Mouse (Mus musculus) thymus, postnatal 36 days (tissue): Measurements from ENCODE around the gene Lrrc74b.
A peak's percentile ranks its signal among the peaks of the same experiment; 100 is the strongest.
"Not testable (repeated sequence)": the region's sequence is repeated elsewhere in the genome, so short reads cannot be mapped to it uniquely, and the experiment has no call there.

Source experiments
- DNase-seq, 2 experiments: peaks; one replicate each; pipeline ENCODE4 v3.0.0; 2022; ENCODE audit warnings: mixed read lengths in 2 of 2

The Lrrc74b gene

DNA sequence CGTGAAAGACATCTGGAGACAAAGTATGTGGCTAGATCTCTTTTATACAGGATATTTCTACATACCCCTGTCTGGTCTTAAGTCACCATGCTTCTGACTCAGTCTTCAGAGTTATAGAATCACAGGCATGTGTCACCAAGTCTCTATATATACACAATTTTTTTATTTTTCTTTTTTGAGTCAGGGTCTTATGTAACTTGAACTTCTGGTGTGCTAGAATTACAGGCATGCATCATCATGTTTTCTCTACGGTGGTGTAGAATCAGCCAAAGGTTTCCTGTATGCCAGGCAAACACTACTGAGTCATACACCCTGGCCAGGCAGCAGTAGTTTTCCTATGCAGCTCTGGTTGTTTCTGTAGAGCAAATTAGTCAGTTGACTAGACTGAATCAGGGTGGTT, 18.4 kb downstream of the Lrrc74b start:
- no peak for DNase-seq

DNA sequence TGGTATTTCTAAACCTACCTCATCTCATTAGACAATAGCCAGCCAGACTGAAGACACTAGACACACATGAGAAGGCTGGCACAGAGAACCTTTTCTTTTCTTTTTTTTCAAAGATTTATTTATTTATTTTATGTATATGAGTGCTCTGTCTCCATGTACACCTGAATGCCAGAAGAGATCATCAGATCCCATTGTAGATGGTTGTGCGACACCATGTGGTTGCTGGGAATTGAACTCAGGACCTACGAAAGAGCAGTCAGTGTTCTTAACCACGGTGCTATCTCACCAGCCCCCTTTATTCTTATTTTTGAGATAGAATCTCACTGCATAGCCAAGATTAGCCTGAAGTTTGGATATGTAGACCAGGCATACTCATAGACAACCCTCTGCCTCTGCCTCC, 24.5 kb downstream of the Lrrc74b start:
- DNase-seq: peak in 1 of 2 experiments; percentile 37

DNA sequence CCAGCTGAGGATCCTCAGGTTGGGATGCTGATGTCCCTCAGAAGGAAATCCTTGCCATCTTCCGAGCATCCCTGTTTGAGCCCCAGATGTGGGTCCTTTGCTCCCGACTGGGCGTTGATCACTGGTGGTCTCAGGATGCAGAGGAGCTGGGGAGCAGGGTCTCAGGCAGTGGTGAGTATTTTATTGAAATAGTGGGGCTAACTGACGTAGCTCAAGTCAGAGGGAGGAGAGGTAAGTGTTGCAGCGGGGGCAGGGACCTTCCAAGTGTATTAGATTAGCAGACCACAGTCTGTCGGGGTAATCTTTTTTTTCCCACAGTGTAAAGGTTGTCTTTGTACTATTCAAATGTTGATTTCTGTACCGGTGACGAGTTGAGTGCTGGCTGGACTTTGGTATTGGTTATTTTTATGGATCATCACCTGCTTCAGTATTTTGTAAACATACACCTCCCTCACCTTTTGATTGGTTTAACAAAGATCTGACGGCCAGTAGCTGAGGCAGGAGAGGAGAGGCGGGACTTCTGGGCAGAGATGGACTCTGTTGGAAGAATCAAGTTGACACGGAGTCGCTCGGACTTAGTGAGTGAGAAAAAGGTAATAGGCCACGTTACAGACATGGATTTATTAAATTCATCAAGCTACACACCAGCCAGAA, 28.2 kb downstream of the Lrrc74b start:
- DNase-seq: no peak

DNA sequence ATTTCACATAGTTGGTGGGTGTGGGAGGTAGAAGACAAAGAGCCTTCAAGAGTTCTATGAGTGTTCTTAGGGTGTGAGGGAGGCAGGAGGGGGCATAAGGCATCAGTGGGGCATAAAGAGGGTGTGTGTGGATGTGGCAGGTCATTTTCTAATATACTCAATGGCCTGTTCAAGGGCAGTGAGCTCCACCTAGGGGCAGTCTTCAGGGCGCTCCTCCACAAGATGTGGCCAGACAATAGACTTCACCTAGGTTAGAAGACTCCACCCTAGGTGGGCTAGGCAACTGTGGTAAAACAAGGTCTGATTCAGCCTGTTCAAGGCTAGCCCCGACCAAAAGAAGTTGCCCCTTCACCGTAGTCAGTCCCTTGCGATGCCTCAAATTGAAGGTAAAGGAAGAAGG, 28.8 kb downstream of the Lrrc74b start:
- DNase-seq: no peak

DNA sequence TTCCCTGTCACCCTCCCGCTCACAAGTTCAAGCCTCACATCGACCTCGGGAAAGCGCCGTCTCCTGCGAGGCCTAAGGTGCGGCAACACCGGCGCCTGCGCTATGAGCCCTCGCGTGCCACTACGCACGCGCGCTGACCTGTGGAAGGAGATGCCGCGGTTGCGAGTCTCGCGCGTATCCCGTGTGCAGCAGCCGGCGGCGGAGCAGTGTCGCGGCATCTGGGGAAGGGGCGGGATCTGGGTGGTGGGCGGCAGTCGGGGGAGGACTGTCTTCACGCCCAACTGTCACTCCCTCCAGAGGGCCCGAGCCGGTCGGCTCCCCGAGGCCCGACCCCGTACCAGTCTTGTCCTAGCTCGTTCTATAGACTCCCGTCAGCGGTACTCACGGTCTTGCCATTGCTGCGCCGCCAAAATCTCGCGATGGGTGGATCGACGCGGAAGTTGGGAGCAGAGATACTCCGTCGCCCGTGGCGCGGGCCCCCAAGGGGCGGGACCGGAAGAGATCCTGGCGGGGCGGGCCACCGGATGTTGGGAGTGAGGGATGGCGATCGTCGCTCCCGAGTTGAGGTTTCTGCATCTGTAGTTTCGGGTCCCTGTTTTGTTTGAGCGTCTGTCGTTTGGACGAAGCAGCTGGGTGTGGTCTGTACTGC, 30.3 kb downstream of the Lrrc74b start, which contains the start of gene Thap7:
Gene Thap7 (minus strand): TSS at position 497 of the 649 bp plus-strand sequence.
- DNase-seq: peak; percentile 96 to 98

DNA sequence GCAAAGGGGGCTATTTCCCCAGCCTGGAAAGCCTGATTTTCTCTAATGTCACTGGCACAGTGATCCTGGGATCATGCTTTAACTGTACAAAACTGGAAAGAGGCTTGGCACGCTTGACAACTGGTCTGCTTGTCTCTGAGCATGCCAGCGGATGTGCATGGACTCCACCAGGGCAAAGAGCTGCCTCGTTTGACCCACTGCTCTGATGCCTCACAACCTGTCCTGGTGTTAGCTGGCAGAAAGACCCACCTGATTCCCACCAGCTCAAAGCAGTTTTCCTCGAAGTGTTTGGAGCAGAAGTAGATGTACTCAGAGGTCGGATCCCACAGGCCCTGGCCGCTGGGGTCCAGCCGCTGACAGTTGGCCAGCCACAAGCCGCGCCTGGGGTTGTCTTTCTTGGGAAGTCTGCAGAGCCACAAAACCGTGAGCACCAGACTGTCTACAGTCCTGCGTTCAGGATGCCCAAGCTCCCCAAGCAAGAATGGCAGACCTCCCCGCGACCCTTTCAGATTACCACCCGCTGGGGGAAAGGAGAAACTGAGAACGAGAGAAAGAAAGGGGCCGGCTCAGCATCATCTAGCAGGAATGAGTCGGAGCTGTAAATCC, 31.0 kb downstream of the Lrrc74b start:
- DNase-seq: no peak

DNA sequence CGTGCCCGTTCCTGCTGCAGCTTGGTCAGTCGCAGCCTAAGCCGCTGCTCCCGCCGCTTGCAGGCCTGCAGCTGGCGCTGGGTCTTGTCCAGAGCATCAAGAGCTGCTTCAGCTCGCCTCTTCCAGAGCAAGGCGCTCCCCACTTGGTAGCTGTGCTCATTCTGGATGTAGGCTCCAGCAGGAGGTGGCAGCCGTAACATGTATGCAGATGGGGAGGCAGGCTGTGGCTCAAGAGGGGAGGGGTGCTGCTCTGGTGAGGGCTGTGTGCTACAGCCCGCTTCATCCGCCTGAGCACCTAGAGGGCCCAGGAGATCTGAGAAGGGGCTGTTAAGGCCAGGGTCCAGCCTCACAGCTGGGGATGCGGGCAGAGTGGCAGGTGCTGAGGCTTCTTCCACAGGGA, 32.8 kb downstream of the Lrrc74b start:
- DNase-seq: no peak

DNA sequence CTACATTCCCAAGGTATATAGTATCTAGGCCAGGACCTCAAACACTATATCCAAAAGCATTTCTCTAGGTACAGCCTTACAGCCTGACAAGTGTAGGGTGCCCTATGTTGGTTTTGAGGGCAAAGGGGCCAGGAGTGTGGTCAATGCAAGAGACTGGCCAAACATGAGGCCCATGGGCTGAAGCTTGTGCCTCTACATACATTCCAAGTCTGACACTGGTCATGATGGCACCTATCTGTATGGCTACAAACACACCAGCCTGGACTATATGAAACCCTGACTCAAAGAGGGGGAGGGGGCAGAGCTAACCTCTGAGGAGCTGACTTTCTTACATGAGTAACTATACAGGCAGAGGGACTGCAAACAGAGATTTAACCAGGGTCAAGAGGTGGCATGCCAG, 33.4 kb downstream of the Lrrc74b start:
- DNase-seq: no peak

DNA sequence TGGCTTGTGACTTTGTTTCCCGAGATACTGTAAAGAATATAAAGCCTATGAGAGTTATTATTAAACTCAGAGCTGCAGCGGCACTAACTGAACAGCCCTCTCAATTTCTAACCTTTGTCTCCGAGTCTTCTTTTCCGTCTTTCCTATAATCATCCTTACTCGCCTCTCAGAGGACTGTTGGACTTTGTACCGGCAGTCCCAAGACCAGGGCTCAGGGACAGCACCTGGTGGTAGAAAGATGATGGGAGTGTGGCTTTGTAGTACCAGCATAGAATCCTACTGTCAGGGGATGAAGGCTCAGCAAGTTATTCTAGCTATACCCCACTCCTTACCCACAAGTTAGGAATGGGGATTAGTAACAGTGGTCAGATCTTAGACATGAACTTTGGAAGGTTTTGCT, 34.8 kb downstream of the Lrrc74b start:
- DNase-seq: no peak

DNA sequence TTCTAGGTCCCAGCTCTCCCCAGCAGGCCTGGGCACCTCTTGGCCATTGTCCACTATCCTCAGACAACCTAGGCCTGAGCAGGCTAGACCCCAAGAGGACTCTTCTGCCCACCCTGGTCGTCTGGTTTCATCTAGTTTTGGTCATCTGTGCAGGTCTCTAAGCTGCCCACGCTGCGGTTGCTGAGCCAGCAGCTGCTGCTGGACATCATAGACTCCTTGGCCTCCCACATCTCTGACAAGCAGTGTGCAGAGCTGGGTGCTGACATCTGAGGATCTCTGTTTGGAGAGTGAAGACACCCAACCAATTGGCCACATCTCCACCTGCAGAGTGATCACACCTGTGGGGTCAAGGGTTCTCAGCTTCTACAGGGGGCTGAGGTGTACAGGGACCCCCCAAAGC, 35.5 kb downstream of the Lrrc74b start:
- no peak for DNase-seq

DNA sequence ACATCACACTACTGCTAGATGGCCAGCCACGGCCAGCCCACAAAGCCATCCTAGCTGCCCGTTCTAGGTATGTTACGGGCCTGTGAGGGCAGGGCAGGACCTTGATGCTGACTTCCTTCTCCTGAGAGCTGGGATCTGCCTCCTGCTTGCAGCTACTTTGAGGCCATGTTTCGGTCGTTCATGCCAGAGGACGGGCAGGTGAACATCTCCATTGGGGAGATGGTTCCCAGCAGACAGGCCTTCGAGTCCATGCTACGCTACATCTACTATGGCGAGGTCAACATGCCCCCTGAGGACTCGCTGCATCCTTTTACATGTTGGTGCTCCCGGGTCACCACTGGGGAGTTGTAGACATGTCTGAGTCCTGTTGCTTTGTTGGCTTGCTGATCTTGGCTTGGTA, 36.9 kb downstream of the Lrrc74b start:
- DNase-seq: no peak

DNA sequence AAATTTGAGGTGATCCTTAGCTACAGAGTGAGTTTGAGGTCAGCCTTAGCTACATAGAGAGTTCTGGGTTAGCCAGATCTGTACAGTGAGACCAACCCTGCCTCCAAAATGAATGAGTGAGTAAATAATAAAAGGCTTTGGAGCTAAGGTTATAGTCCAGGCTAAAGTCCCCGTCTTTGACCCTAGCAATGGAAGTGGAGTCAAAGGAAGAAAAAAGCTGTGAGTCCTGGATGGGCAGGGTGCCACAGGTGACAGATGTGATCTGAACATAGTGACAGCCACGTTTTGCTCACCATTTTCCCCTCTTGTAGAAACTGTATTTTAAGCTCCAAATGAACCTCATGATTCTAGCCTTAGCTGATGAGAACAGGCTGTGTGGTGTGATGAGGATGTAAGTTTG, 42.1 kb downstream of the Lrrc74b start:
- no peak for DNase-seq

DNA sequence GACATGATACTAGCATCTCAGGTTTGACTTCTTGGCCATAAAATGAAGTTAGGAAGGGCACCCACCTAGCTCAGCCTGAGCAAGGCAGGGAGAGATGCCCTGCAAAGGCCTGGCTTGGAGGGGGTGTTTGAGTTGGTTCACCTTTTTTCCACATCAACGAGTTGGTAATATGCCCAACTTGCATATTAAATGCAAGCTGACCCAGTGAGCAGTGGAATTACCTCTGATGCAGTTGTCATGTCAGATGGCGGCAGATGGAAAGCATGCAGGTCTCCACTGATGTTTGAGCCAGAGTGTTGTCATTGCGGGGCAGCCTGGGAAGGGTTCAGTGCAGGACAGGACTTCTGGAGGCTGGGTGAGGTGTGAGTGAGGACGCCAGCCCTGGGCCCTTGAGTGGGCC, 49.6 kb downstream of the Lrrc74b start:
- DNase-seq: no peak

DNA sequence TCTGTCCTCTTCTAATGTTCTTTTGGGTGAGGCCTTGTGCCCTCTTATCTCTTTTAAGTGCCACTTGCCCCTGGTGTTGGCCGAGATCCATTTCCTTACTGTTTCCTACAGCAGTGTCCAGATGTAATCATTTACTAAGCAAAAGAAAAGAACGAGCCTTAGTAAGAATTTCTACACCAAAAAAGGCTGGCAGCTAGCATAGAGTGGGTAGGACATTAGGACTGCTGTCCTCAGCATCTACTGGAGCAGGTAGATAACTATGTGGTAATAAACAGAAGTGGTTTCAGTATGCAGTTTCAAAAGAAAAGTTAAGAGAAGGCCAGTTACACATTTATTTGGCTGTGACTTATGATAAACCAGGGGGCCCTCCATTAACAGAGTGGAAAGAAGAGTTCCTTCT, 50.4 kb downstream of the Lrrc74b start:
- no peak for DNase-seq

DNA sequence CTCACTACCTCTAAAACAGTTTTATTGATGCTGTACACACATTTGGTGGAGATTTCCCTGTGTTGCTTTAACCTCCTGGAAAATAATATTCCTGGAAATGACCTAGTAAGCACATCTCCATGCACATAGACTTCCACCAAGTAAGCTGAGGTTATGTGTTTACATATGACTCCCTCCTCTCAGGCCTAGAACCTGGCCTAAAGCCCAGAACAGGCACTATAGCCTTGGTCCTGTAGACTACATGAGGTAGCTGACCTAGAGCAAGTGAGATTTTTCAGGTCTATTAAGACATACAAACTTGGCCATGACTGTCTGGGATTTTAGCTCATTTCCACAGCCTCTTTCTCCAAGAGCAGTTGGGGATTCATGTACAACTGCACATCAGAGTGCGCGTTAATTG, 50.9 kb downstream of the Lrrc74b start:
- no peak for DNase-seq

DNA sequence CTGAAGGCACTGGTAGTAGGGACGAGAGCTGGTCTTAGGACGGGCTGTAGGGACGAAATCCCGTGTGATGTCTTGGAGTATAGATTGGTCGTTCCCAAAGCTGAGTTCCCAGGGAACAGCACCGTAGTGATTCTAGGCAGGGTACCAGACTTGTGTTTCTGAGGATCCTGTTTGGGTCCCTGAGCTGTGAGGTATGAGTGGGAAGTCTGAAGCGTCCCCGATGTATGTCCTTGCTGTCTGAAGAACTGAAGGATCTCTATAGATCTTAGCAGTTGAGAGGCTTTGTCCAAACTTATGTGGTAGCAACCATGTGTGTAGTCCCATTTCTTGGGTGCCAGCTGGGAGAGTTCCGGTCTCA, 51.8 kb downstream of the Lrrc74b start:
- DNase-seq: no peak

DNA sequence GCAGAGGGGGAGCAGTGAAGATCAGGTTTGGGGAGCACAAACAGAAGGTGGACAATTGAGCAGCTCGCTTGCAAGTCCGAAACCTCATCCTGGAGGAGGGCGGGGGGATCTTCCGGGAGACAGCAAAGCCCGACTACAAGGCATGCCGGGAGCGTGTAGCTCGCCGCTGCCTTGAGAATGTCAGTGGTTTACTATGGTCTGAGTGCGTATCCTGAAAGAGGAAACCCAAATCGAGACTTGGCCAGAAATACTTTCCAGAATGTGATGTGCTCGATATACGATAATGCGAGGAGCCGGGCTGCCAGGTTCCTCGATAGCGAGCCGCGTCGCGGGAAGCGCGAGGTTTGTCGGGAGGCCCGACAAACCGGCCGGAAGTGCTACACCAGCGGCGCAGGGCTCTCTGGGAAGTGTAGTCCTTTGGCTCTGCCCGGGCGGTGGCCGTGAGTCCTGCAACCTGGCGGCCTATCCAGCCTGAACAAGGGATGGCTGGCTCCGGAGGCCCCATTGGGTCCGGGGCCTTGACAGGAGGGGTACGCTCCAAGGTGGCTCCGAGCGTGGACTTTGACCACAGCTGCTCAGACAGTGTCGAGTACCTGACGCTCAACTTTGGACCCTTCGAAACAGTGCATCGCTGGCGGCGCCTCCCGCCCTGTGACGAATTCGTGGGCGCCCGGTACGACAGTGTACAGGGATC, 52.4 kb downstream of the Lrrc74b start, which contains the start of gene Lztr1:
Gene Lztr1 (plus strand): TSS at position 143 of the 694 bp plus-strand sequence.
- peak; percentile 86 for DNase-seq

DNA sequence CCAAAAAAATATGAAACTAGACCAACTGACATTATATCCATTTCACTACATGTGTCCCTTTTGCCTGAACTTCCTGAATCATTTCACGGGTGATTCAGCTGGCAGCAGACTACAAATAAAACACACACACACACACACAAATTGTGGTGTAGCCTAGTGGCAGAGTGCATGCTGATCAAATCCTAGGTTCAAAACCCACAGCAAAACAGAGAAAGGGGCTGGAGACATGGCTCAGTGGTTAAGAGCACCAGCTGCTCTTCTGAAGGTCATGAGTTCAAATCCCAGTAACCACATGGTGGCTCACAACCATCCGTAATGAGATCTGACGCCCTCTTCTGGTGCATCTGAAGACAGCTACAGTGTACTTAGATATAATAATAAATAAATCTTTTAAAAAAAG, 53.0 kb downstream of the Lrrc74b start:
- not testable (repeated sequence) for DNase-seq

DNA sequence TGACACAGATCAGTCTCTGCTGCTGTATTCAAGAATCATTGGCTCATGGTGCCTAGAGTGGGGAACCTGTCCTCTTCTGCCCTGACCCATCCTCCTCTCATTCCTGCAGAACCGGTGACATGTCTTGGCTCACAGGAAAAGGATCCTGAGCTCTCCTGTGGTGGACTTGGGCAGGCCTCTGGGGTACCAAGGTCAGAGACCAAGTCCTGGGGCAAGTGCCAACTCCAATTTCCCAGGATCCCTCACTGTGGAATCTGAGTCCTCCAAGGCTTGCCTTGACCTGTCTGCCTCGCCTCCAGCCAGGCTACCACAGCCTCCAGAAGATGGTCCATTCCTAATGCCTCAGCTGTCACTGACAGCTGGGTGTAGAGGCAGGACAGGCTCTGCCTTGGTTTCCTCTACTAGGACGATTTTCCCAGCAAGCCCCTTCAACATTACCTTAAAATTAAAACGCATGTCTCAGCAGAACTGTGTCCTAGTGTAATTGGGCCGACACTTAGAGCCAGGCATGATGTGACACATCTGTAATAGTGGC, 54.0 kb downstream of the Lrrc74b start:
- no peak for DNase-seq

DNA sequence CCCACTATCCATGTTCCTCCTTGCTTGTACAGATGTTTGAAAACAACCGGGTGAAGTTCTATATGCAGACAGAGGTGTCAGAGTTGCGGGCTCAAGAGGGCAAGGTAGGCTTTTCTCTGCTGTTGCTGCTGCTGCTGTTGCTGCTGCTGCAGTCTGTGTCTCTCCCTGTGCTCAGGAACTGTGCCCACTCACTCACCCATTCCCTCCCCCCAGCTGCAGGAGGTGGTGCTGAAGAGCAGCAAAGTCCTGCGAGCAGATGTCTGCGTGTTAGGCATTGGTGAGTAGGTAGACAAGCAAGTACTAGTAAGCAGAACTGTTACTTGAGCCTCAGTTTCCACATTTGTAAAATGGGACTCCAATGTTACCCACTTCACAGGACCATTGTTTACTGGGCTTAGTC, 58.4 kb downstream of the Lrrc74b start:
- no peak for DNase-seq

DNA sequence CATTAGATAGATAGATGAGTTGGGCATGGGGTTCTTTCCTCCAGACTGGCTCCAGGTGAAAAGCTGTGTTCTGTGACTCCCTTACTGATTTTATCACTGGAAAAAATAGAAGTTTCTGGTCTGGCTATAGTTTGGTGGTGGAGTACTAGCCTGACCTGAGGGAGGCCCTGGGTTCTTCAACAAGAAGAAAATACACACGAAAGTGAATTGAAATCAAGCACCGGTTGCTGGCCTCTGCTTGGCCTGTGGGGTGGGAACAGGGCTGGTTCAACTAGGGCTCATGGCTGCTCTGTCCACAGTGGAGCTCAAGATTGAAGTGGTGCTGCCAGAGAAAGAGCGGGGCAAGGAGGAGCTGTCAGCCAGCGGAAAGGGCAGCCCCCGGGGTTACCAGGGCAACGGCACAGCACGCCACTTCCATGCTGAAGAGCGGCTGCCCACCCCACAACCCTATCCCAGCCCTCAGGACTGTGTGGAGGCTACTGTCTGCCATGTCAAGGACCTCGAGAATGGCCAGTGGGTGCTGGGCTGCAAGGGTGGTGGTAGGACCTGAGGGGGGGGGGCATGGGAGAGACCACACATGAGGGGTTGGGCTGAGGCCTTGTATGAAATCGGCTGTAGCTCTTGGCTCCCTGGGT, 61.7 kb downstream of the Lrrc74b start:
- no peak for DNase-seq

DNA sequence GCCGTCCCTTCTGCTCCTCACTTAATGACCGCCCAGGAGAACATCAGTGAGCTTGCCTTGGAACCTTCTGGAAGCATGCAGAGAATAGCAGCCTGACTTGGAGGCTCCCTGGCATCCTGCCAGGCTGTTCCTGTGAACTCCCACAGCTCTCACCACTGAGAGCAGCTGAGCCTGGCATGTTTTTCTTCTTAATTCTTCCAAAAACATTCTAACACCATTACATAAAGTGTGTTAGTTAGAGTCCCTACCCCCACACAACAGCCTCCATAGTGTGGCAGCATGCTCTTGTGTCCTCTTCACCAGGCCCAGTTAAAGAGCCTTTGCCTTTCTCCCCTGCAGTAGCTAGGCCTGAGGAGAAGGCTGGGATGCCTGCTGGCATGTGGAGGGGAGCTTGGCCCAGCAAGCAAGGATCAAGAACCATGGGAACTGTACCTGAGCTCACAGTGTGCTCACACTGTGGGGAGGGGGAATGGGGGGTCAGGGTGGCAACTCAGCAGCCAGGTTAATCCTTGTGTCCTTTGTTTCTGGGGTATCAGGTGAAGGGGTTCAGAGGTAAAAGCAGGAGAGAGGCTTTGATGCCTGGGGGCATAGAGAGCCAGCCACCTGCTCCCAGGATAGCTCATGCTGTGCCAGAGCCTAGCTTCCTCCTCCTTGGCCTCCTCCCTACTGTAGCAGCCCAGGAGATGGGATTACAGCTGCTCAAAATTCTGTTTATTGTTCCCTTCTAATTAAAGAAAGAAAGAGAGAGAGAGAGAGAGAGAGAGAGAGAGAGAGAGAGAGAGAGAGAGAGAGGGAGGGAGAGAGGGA, 64.3 kb downstream of the Lrrc74b start:
- DNase-seq: no peak
